Mouse (Mus musculus) lung, postnatal 0 days (tissue): ENCODE measurements around the gene Gpatch3.

Experiments
- CTCF ChIP-seq: IDR thresholded peaks from 2 replicates; pipeline ENCODE4 v1.5.1; 2016; ENCODE audit warnings: antibody characterized with exemption, mild to moderate bottlenecking
- EP300 ChIP-seq: IDR thresholded peaks from 2 replicates; pipeline ENCODE4 v1.6.1; 2016; ENCODE audit warnings: antibody characterized with exemption, mild to moderate bottlenecking, control low read depth

- no peak for TF ChIP-seq CTCF
- no peak for TF ChIP-seq EP300
Measured at GRCm38 (mm10) chr4:133577983-133578382, 3.4 kb downstream of the Gpatch3 start.
